Mouse (Mus musculus) spleen, adult 2 months (tissue): ENCODE results near the gene Hnrnpk. TPM values are rescaled to one million over a fixed set of nuclear protein-coding genes. Genes with fewer than 3 reads are reported as not detected.

ENCODE experiments used
- DNase-seq, 2 experiments: peaks; one replicate each; pipeline versions ENCODE4 v3.0.0 to v3.0.0-alpha.2; 2012 to 2021; ENCODE audit warnings: low spot score in 2 of 2, low read depth in 1 of 2
- H3K27ac ChIP-seq: fragments of 200-500 bp; 2 replicates; pipeline ENCODE4 v1.5.1; 2012; ENCODE audit warnings: low read length, inconsistent platforms; ENCODE audit not compliant: insufficient read depth
- H3K27me3 ChIP-seq: fragments of 200-500 bp; 2 replicates; pipeline ENCODE4 v1.6.1; 2012; ENCODE audit warnings: mild to moderate bottlenecking, moderate library complexity, low read length, inconsistent platforms; ENCODE audit not compliant: control insufficient read depth, insufficient read depth
- H3K36me3 ChIP-seq: fragments of 200-500 bp; 2 replicates; pipeline ENCODE4 v1.6.1; 2012; ENCODE audit warnings: mild to moderate bottlenecking, low read length, inconsistent platforms; ENCODE audit not compliant: control insufficient read depth, insufficient read depth
- H3K4me1 ChIP-seq: fragments of 200-500 bp; 2 replicates; pipeline ENCODE4 v1.6.1; 2011; ENCODE audit warnings: inconsistent platforms; ENCODE audit not compliant: control insufficient read depth, insufficient read depth, insufficient read length
- H3K4me3 ChIP-seq: fragments of 200-500 bp; 2 replicates; pipeline ENCODE4 v1.5.1; 2011; ENCODE audit warnings: mild to moderate bottlenecking, inconsistent platforms; ENCODE audit not compliant: insufficient read depth, insufficient read length; ENCODE audit errors: extremely low read depth
- CTCF ChIP-seq: fragments of 200-500 bp; IDR thresholded peaks from 2 replicates; pipeline ENCODE4 v1.5.1; 2011; ENCODE audit warnings: mild to moderate bottlenecking, inconsistent platforms; ENCODE audit not compliant: insufficient read depth, insufficient read length, insufficient replicate concordance; ENCODE audit errors: extremely low read depth
- POLR2A ChIP-seq: fragments of 200-500 bp; IDR thresholded peaks from 2 replicates; pipeline ENCODE4 v1.6.1; 2011; ENCODE audit warnings: low read depth, low read length, inconsistent platforms
- WGBS: fragments of 180-500 bp; shearing (Covaris S2); methylation state at CpG from one replicate; pipeline ENCODE4 v1.1.7; 2018; 5-methylcytosine and 5-hydroxymethylcytosine counted together
- polyA plus RNA-seq: library from polyadenylated mRNA; depleted of rRNA; stranded (reverse); fragments of >200 nt; gene quantifications from 2 replicates; pipeline ENCODE4 v1.2.3, GENCODE M21; 2012

The Hnrnpk gene
- polyA plus RNA-seq, 1 experiment: 210 TPM

GRCm38 (mm10) chr13:58423061-58423660 lies 20.0 kb upstream of the Hnrnpk start:
- Histone ChIP-seq H3K27me3 (no peaks in the 10 kb centered on the region), H3K27ac (no peak overlapping the region), H3K36me3 (no peaks in the 10 kb centered on the region), H3K4me1 (peaks cover 3% of the 10 kb centered on the region), H3K4me3 (no peak overlapping the region)
- WGBS: 75% methylated on average over 10 of the region's 10 CpGs
- TF ChIP-seq POLR2A (no peak), CTCF (no peak)
- no peak for DNase-seq

DNA sequence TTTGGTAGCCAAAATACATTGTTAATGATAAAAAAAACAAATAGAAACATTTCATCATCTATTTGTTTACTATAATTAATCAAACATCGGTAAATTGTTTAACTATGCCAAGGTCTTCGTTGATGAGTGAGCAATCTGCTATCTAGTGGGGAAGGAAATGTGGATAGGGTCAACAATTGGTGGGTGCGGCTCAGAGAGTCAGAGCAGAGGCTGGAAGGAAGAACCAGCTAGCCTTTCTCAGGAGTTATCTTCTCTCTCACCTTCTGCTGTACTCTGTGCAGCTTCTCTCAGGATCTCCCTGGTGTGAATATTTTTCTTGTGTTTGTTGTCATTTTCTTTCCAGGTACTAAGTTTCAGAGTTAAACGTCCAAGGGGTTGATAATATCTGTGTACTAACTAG lies 19.1 kb upstream of the Hnrnpk start:
- DNase-seq: no peak
- WGBS: 78% methylated on average over 4 of the region's 4 CpGs
- Histone ChIP-seq H3K27me3 (no peaks in the 10 kb centered on the region), H3K27ac (no peak overlapping the region), H3K4me3 (no peak overlapping the region), H3K36me3 (no peaks in the 10 kb centered on the region), H3K4me1 (peaks cover 3% of the 10 kb centered on the region)
- TF ChIP-seq CTCF (no peak), POLR2A (no peak)

- no peak for DNase-seq
- no peaks in the 10 kb centered on the region for H3K36me3 ChIP-seq
- H3K4me3 ChIP-seq: no peak overlapping the region
- TF ChIP-seq POLR2A (no peak), CTCF (no peak)
- WGBS: 82% methylated on average over 4 of the region's 4 CpGs
- peaks cover 3% of the 10 kb centered on the region for H3K4me1 ChIP-seq
- no peak overlapping the region for H3K27ac ChIP-seq
- no peaks in the 10 kb centered on the region for H3K27me3 ChIP-seq
Observed at GRCm38 (mm10) chr13:58421026-58421425, 17.9 kb upstream of the Hnrnpk start.

DNA sequence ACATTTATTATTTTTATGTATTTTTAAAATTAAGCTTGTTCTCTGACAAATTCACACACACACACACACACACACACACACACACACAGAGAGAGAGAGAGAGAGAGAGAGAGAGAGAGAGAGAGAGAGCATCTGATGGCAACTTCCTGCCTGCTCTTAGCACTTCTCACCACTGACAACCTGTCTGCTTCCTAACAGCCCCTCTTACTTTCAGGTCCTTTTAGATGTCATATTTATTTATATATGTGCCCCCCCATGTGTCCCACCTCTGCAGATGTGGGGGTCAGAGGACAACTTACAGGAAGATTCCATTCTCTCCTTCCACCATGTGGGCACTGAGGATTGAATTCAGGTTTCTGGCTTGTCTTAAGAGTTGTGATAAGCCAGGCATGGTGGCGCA lies 16.1 kb upstream of the Hnrnpk start:
- Histone ChIP-seq H3K4me1 (peaks cover 3% of the 10 kb centered on the region), H3K4me3 (no peak overlapping the region), H3K36me3 (no peaks in the 10 kb centered on the region), H3K27me3 (no peaks in the 10 kb centered on the region), H3K27ac (no peak overlapping the region)
- no peak for DNase-seq
- TF ChIP-seq POLR2A (no peak), CTCF (no peak)
- WGBS: 89% methylated on average over 1 of the region's 1 CpGs

DNA sequence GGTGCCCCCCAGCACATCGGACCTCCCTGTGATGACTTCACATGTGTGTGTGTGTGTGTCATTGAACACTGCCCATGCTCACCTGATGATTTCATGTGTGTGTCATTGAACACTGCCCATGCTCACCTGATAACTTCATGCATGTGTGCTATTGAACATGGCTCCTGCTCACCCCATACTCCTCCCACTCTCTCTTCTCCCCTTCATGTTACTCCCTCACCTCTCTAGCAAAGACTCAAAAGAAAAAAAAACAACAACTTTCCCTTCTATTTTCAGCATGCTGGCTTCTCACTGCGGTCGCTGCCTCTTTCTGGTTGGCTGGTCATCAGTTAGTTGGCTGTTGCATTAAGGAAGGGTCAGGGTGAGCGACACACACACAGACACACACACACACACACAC lies 15.5 kb upstream of the Hnrnpk start:
- no peaks in the 10 kb centered on the region for H3K27me3 ChIP-seq
- H3K27ac ChIP-seq: peak overlapping the region; percentile 58
- WGBS: 58% methylated on average over 4 of the region's 4 CpGs
- TF ChIP-seq CTCF (no peak), POLR2A (no peak)
- no peak overlapping the region for H3K4me3 ChIP-seq
- H3K4me1 ChIP-seq: peaks cover 3% of the 10 kb centered on the region
- H3K36me3 ChIP-seq: no peaks in the 10 kb centered on the region
- peak in 1 of 2 experiments; percentile 36 for DNase-seq

GRCm38 (mm10) chr13:58415838-58416237 lies 12.7 kb upstream of the Hnrnpk start:
- no peak for DNase-seq
- Histone ChIP-seq H3K27me3 (no peaks in the 10 kb centered on the region), H3K27ac (no peak overlapping the region), H3K4me1 (peaks cover 3% of the 10 kb centered on the region), H3K4me3 (no peak overlapping the region), H3K36me3 (no peaks in the 10 kb centered on the region)
- WGBS: 87% methylated on average over 5 of the region's 5 CpGs
- TF ChIP-seq POLR2A: no peak
- TF ChIP-seq CTCF: no peak

DNA sequence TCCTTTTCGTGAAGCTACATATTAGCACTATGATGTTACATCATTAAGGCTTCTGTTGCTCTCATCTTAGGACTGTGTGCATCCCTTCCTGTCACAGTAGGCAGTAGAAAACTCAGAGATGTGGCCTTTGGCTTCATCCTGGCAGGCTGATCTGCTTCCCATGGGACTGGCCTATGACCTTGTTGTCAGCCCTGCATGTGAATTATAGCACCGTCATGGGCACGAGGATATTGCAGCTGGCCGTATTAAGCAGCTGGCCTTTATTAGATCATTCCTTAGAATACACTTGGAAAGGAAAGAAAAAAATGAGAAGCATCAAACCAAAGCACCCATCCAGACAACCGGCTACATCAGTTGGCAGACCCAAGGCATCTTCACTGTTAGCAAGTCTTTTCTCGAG lies 12.2 kb upstream of the Hnrnpk start:
- no peak overlapping the region for H3K27ac ChIP-seq
- no peaks in the 10 kb centered on the region for H3K36me3 ChIP-seq
- TF ChIP-seq CTCF (no peak), POLR2A (no peak)
- DNase-seq: no peak
- H3K4me1 ChIP-seq: peaks cover 3% of the 10 kb centered on the region
- 83% methylated on average over 6 of the region's 6 CpGs for WGBS
- no peak overlapping the region for H3K4me3 ChIP-seq
- H3K27me3 ChIP-seq: no peaks in the 10 kb centered on the region
